Mouse (Mus musculus) lung, embryonic 15.5 days (tissue): ENCODE measurements around the gene Camk2g. TPM values are rescaled to one million over a fixed set of nuclear protein-coding genes. Genes with fewer than 3 reads are reported as not detected.
A peak's percentile ranks its signal among the peaks of the same experiment; 100 is the strongest.

ENCODE experiments used
- ATAC-seq: fragments of 200-750 bp; cut with Nextera tagmentation; 2 replicates; pipeline ENCODE4 v1.8.0; 2017; ENCODE audit warnings: moderate number of reproducible peaks, borderline replicate concordance; ENCODE audit not compliant: low FRiP score, low TSS enrichment; ENCODE audit errors: extremely low read depth
- H3K27ac ChIP-seq: fragments of 300-500 bp; sonication (generic); 2 replicates; pipeline ENCODE4 v1.5.1; 2015; ENCODE audit warnings: moderate library complexity, mild to moderate bottlenecking, inconsistent platforms
- H3K27me3 ChIP-seq: fragments of 300-500 bp; sonication (generic); 2 replicates; pipeline ENCODE4 v1.6.1; 2015; ENCODE audit warnings: inconsistent platforms
- H3K36me3 ChIP-seq: fragments of 300-500 bp; sonication (generic); 2 replicates; pipeline ENCODE4 v1.6.1; 2015; ENCODE audit warnings: inconsistent platforms
- H3K4me1 ChIP-seq: fragments of 300-500 bp; sonication (generic); 2 replicates; pipeline ENCODE4 v1.6.1; 2015; ENCODE audit warnings: inconsistent platforms
- H3K4me2 ChIP-seq: fragments of 300-500 bp; sonication (generic); 2 replicates; pipeline ENCODE4 v1.6.1; 2015; ENCODE audit warnings: inconsistent platforms, mild to moderate bottlenecking, moderate library complexity
- H3K4me3 ChIP-seq: fragments of 300-500 bp; sonication (generic); 2 replicates; pipeline ENCODE4 v1.5.1; 2015; ENCODE audit warnings: mild to moderate bottlenecking, inconsistent platforms
- H3K9ac ChIP-seq: fragments of 300-500 bp; sonication (generic); 2 replicates; pipeline ENCODE4 v1.6.1; 2015; ENCODE audit warnings: inconsistent platforms
- H3K9me3 ChIP-seq: fragments of 300-500 bp; sonication (generic); 2 replicates; pipeline ENCODE4 v1.6.1; 2016; ENCODE audit warnings: inconsistent platforms
- WGBS: fragments of 180-500 bp; shearing (Covaris S2); methylation state at CpG from one replicate; pipeline ENCODE4 v1.1.7; 2015; 5-methylcytosine and 5-hydroxymethylcytosine counted together
- polyA plus RNA-seq: library from polyadenylated mRNA; unstranded; fragments of >200 nt; fragmentation: Nextera tagmentation; extraction: Ambion mirVana; gene quantifications from 2 replicates; pipeline ENCODE4 v1.2.1, GENCODE M21; 2015

The Camk2g gene
- polyA plus RNA-seq, 1 experiment from 2014 or later, result 41.2 TPM

- no peak overlapping the region for H3K27ac ChIP-seq
- peaks cover 27% of the 10 kb centered on the region for H3K36me3 ChIP-seq
- H3K9ac ChIP-seq, result no peak overlapping the region
- H3K4me1 ChIP-seq, result peaks cover 4% of the 10 kb centered on the region; the same call in 1 of the 2 replicates
- 79% methylated on average over 8 of the region's 8 CpGs for WGBS
- H3K27me3 ChIP-seq, result no peaks in the 10 kb centered on the region
- no peaks in the 10 kb centered on the region for H3K9me3 ChIP-seq
- ATAC-seq, result no peak
- H3K4me2 ChIP-seq, result no peak overlapping the region
- no peak overlapping the region for H3K4me3 ChIP-seq
Measured at GRCm38 (mm10) chr14:20778496-20778895, 15.4 kb downstream of the Camk2g start.

GRCm38 (mm10) chr14:20775661-20776060, 18.2 kb downstream of the Camk2g start:
- no peak overlapping the region for H3K9ac ChIP-seq
- no peaks in the 10 kb centered on the region for H3K9me3 ChIP-seq
- H3K27ac ChIP-seq, result peak overlapping the region; percentile 17; the same call in 1 of the 2 replicates
- peaks cover 18% of the 10 kb centered on the region; the same call in 1 of the 2 replicates for H3K4me1 ChIP-seq
- H3K27me3 ChIP-seq, result no peaks in the 10 kb centered on the region
- 26% methylated on average over 6 of the region's 6 CpGs for WGBS
- no peak overlapping the region for H3K4me3 ChIP-seq
- ATAC-seq, result no peak
- H3K4me2 ChIP-seq, result no peak overlapping the region
- peaks cover 18% of the 10 kb centered on the region for H3K36me3 ChIP-seq

GRCm38 (mm10) chr14:20773410-20773809, 20.5 kb downstream of the Camk2g start:
- Histone ChIP-seq H3K4me1 (peaks cover 24% of the 10 kb centered on the region), H3K27ac (no peak overlapping the region), H3K27me3 (no peaks in the 10 kb centered on the region), H3K9me3 (no peaks in the 10 kb centered on the region), H3K4me3 (no peak overlapping the region), H3K36me3 (peaks cover 20% of the 10 kb centered on the region), H3K9ac (no peak overlapping the region), H3K4me2 (no peak overlapping the region)
- WGBS, result 64% methylated on average over 3 of the region's 3 CpGs
- ATAC-seq, result no peak

DNA sequence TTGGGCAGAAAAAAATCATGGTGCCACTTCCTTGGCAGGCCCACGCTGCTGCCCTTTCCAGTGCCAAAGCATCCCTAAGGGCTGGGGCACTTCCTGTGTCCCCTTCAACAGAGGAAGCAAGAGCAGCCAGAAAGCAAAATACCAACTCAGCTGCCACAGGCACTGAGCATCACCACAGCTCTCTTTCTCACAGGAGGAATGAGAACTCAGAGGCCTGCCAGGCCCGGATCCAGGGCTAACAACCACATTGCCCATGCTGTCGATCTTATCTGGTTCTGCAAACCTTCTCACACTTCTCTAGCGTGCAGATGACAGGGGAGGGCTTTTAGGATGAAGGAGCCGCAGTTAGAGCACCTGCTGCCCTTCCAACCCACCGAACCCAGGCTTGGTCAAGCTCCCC, 21.1 kb downstream of the Camk2g start:
- Histone ChIP-seq H3K4me1 (peaks cover 29% of the 10 kb centered on the region), H3K9me3 (no peaks in the 10 kb centered on the region), H3K27ac (no peak overlapping the region), H3K4me2 (no peak overlapping the region), H3K9ac (no peak overlapping the region), H3K27me3 (no peaks in the 10 kb centered on the region), H3K4me3 (no peak overlapping the region), H3K36me3 (peaks cover 14% of the 10 kb centered on the region)
- WGBS, result 54% methylated on average over 6 of the region's 6 CpGs
- no peak for ATAC-seq

GRCm38 (mm10) chr14:20771941-20772340, 21.9 kb downstream of the Camk2g start:
- Histone ChIP-seq H3K36me3 (peaks cover 16% of the 10 kb centered on the region), H3K4me2 (no peak overlapping the region), H3K9me3 (no peaks in the 10 kb centered on the region), H3K27ac (no peak overlapping the region), H3K27me3 (no peaks in the 10 kb centered on the region), H3K9ac (no peak overlapping the region), H3K4me3 (no peak overlapping the region), H3K4me1 (peaks cover 29% of the 10 kb centered on the region)
- 65% methylated on average over 3 of the region's 3 CpGs for WGBS
- ATAC-seq, result no peak

DNA sequence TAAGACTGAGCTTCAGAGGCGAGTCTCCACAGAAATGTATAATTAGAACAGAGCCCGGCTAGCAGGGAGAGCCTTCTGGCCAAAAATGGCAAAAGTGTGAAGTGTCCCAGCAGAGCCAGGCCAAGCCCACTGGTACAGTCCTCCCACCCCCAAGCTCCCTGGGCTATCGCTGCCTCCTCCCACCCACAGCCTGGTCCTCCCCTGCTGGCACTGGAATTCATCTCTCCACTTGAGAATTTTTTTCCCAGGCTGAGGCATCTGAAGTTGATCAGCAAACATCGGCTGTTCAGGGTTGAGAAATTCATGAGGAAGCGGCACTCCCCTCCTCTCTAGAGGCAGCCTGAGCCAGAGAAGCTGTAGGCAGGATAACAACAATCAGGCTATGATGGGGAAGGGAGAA, 25.3 kb downstream of the Camk2g start:
- ATAC-seq, result peak; percentile 85
- peaks cover 26% of the 10 kb centered on the region for H3K4me1 ChIP-seq
- H3K4me3 ChIP-seq, result no peak overlapping the region
- H3K27ac ChIP-seq, result peak overlapping the region; percentile 82
- no peak overlapping the region for H3K9ac ChIP-seq
- H3K9me3 ChIP-seq, result no peaks in the 10 kb centered on the region
- 40% methylated on average over 5 of the region's 5 CpGs for WGBS
- no peaks in the 10 kb centered on the region for H3K27me3 ChIP-seq
- peaks cover 36% of the 10 kb centered on the region for H3K36me3 ChIP-seq
- H3K4me2 ChIP-seq, result no peak overlapping the region

- no peak for ATAC-seq
- peaks cover 20% of the 10 kb centered on the region for H3K4me1 ChIP-seq
Measured at GRCm38 (mm10) chr14:20767936-20768335, 26.0 kb downstream of the Camk2g start.

DNA sequence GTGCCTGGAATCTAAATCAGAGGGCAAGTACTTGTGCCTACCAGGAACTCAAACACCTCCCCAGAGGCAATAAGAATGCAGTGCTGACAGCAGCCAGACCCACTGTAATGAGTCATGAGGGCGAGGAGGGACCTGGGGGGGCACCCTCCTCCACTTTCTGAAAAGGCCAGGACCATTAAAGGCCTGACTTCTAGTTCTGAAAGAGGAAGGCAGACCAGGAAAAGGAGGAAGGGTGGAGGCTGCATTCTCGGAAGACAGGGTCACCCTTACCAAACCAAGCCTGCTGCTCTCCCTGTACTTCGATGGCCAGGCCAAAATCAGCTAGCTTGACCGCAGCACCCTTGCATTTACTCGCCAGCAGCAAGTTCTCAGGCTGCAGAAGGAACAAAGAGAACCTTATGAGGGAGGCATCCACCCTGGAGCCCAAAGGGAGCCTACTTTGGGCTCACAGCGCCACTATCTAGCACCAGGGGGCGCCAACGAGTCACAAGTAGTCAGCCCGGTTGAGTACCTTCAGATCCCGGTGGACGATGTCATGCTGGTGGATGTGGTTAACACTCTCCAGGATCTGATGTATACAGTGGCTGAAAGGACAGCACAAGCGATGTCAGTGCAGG, 28.1 kb downstream of the Camk2g start:
- H3K9ac ChIP-seq, result no peak overlapping the region
- no peak for ATAC-seq
- no peaks in the 10 kb centered on the region for H3K9me3 ChIP-seq
- no peaks in the 10 kb centered on the region for H3K27me3 ChIP-seq
- no peak overlapping the region for H3K4me2 ChIP-seq
- peaks cover 11% of the 10 kb centered on the region for H3K4me1 ChIP-seq
- peaks cover 57% of the 10 kb centered on the region for H3K36me3 ChIP-seq
- H3K4me3 ChIP-seq, result no peak overlapping the region
- peak overlapping the region; percentile 16; the same call in 1 of the 2 replicates for H3K27ac ChIP-seq
- 29% methylated on average over 12 of the region's 12 CpGs for WGBS

More at GRCm38 (mm10) chr14:20767936-20768335, 26.0 kb downstream of the Camk2g start:
- no peak overlapping the region for H3K9ac ChIP-seq
- no peaks in the 10 kb centered on the region for H3K9me3 ChIP-seq
- no peak overlapping the region for H3K4me2 ChIP-seq
- peaks cover 42% of the 10 kb centered on the region for H3K36me3 ChIP-seq
- peak overlapping the region; percentile 82 for H3K27ac ChIP-seq
- no peaks in the 10 kb centered on the region for H3K27me3 ChIP-seq
- 65% methylated on average over 7 of the region's 7 CpGs for WGBS
- no peak overlapping the region for H3K4me3 ChIP-seq

DNA sequence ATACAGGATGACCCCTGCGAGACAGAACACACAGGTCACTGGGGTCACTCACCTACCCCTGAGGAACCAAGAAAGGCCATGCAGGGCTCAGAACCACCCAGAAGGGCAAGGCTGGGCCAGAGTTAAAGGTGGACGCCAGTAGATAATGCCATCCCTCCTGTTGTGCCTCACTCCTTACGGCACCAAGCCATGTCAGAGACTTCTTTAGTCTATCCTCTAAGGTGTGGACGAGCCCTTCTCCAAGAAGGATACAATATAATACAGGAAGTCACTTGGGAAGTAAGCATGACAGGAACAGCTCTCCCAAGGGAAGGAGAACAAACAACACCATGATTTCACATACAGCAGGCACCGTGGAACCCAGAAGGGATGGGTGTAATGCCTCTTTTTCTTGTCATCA, 28.9 kb downstream of the Camk2g start:
- 82% methylated on average over 5 of the region's 5 CpGs for WGBS
- Histone ChIP-seq H3K4me2 (no peak overlapping the region), H3K27me3 (no peaks in the 10 kb centered on the region), H3K4me3 (no peak overlapping the region), H3K36me3 (peaks cover 58% of the 10 kb centered on the region), H3K4me1 (peaks cover 11% of the 10 kb centered on the region), H3K9me3 (no peaks in the 10 kb centered on the region), H3K27ac (no peak overlapping the region), H3K9ac (no peak overlapping the region)
- ATAC-seq, result no peak

DNA sequence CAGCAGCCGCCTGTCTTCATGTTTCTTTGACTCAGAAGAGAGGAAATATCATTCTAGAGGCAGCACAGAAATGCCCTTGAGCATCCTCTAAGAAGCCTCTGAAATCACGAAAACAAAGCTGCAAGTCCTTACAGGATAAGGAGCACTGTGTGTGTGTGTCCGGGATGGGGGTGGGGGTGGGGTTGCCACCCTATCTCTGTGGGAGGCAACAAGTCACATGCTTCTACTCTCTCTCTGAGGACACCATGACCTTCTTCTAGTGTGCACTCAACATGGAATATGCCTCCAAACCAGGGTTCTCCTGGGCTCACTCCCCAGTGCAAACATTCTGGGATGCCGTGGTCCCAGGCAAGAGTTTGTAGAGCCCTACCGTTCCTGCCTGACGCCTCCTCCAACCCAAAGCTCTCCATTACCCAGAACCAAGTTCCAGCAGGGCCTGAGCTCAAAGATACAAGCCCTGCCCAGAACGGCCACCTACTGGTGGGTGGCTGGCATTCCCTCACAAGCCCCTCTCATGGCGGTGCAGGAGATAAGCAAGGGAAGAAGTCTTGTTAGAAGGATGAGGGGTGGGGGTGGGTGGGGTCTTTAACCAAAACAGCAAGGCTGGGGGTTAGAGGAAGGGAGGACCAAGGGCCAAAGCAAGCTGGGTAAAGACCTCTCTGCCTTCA, 35.0 kb downstream of the Camk2g start:
- Histone ChIP-seq H3K27ac (no peak overlapping the region), H3K9me3 (no peaks in the 10 kb centered on the region), H3K4me3 (no peak overlapping the region), H3K4me1 (no peaks in the 10 kb centered on the region), H3K36me3 (peaks cover 83% of the 10 kb centered on the region), H3K4me2 (no peak overlapping the region), H3K27me3 (no peaks in the 10 kb centered on the region), H3K9ac (no peak overlapping the region)
- 67% methylated on average over 8 of the region's 8 CpGs for WGBS
- no peak for ATAC-seq

- Histone ChIP-seq H3K27me3 (no peaks in the 10 kb centered on the region), H3K4me2 (no peak overlapping the region), H3K4me3 (no peak overlapping the region), H3K27ac (no peak overlapping the region), H3K9ac (no peak overlapping the region), H3K36me3 (peaks cover 70% of the 10 kb centered on the region), H3K4me1 (no peaks in the 10 kb centered on the region), H3K9me3 (no peaks in the 10 kb centered on the region)
- 85% methylated on average over 22 of the region's 22 CpGs for WGBS
- 0 out of 2 replicates have a peak, but pooled peaks have one; percentile 27 for ATAC-seq
Measured at GRCm38 (mm10) chr14:20757370-20757907, 36.4 kb downstream of the Camk2g start.

DNA sequence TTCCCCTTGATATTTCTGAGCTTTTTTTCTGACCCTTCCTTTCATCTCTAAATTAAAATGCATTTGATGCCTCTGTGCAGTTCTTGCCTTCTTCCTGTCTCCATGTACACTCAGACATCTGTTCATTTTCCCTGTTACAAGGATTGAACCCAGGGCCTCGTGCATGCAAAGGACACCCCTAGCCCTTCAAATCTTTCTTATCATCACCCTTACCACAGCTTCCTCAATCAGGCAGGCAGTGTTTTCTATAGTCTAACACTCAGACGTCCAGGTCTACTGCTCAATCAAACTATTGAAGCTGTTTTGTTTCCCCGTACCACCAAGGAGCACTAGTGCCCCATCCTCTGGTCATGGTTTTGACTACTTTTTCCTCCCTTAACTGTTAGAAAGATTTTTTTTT, 40.1 kb downstream of the Camk2g start:
- Histone ChIP-seq H3K9me3 (no peaks in the 10 kb centered on the region), H3K9ac (no peak overlapping the region), H3K4me1 (no peaks in the 10 kb centered on the region), H3K36me3 (peaks cover 36% of the 10 kb centered on the region), H3K4me3 (no peak overlapping the region), H3K27ac (no peak overlapping the region), H3K27me3 (no peaks in the 10 kb centered on the region), H3K4me2 (no peak overlapping the region)
- 73% methylated on average over 3 of the region's 3 CpGs for WGBS
- no peak for ATAC-seq
